Mouse (Mus musculus) CD4-positive naive resting alpha-beta T cell, adult 76 days (primary cell): ENCODE results near the gene Erc2. TPM values are rescaled to one million over a fixed set of nuclear protein-coding genes. Genes with fewer than 3 reads are reported as not detected.

Experiments
- total RNA-seq: library from RNA; stranded (reverse); gene quantifications from one replicate; pipeline ENCODE4 v1.2.4, GENCODE M21; 2023

Gene Erc2
- not detected for total RNA-seq

GRCm38 (mm10) chr14:27622176-27622922 is at the start of gene Erc2:
Gene Erc2 (plus strand): TSS chr14:27622428.

GRCm38 (mm10) chr14:28504101-28505050 is 882.1 kb downstream of the Erc2 start, which contains the start of gene Wnt5a:
Gene Wnt5a (plus strand): TSS chr14:28504750.

Other genes starting within 250 kb of the Erc2 start
- gene Fam208a, start 193.6 kb upstream of the Erc2 start, total RNA-seq, result 45.9 TPM
- 12.9 TPM for gene Ccdc66, start 114.0 kb upstream of the Erc2 start, total RNA-seq